Mouse (Mus musculus): ENCODE data around the gene Pard3. TPM values are rescaled to one million over a fixed set of nuclear protein-coding genes. Genes with fewer than 3 reads are reported as not detected.

Pard3 gene
- total and polyA plus RNA-seq, 3 experiments: 0.51 to 1.3 (median 0.94) TPM

GRCm38 (mm10) chr8:127423021-127423420, 359.3 kb downstream of the Pard3 start:
- DNase-seq (ENCODE audit: extremely low read depth): no peak
- dilution Hi-C loops (cut with MboI; ENCODE audit: extremely low pct_ligation_motif_present, extremely low pct_unique_long_range_greater_than_20kb, low sequenced_read_pairs) (no loop called here), in situ Hi-C loops (cut with MboI; ENCODE audit: low pct_ligation_motif_present, low pct_unique_long_range_greater_than_20kb, low sequenced_read_pairs) (loop anchor here (25.0 kb wide), 1 partner anchor 236 kb away; no protein-coding TSS in a partner anchor)
- Histone ChIP-seq H3K4me1 (ENCODE audit: control insufficient read depth in 1 of 2, insufficient read depth in 2 of 2) (peaks cover 5 to 19% of the 10 kb centered on the region in 2 experiments), H3K4me2 (ENCODE audit: insufficient read depth, low read depth, poor library complexity, severe bottlenecking) (no peak overlapping the region), H3K9ac (ENCODE audit: insufficient read depth, low read depth) (no peak overlapping the region), H3K79me2 (replicated peaks; ENCODE audit: control insufficient read depth, extremely low read depth, insufficient read depth, poor library complexity, severe bottlenecking) (no peaks in the 10 kb centered on the region), H3K9me3 (replicated peaks; ENCODE audit: low read length) (no peaks in the 10 kb centered on the region), H3K27me3 (replicated peaks) (no peaks in the 10 kb centered on the region), H3K27ac (ENCODE audit: insufficient read depth, low read depth) (no peak overlapping the region), H3K4me3 (replicated peaks in 1 of 3; ENCODE audit: low read depth in 2 of 3, low read length in 2 of 3, poor library complexity in 1 of 3) (no peak overlapping the region), H3K36me3 (replicated peaks in 1 of 2; ENCODE audit: control insufficient read depth in 1 of 2, insufficient read depth in 1 of 2, low read length in 1 of 2) (no peaks in the 10 kb centered on the region)
- TF ChIP-seq RAD21 (IDR thresholded peaks at IDR 0.05; ENCODE audit: low read depth, low read length) (no peak), CHD1 (IDR thresholded peaks at IDR 0.05; ENCODE audit: low read depth, low read length) (no peak), MAFK (IDR thresholded peaks at IDR 0.05; ENCODE audit: insufficient replicate concordance, low read length) (no peak)

- Histone ChIP-seq H3K27me3 (replicated peaks) (no peaks in the 10 kb centered on the region), H3K4me2 (ENCODE audit: insufficient read depth, low read depth, poor library complexity, severe bottlenecking) (no peak overlapping the region), H3K79me2 (replicated peaks; ENCODE audit: control insufficient read depth, extremely low read depth, insufficient read depth, poor library complexity, severe bottlenecking) (no peaks in the 10 kb centered on the region), H3K4me3 (replicated peaks in 1 of 3; ENCODE audit: low read depth in 2 of 3, low read length in 2 of 3, poor library complexity in 1 of 3) (no peak overlapping the region), H3K27ac (ENCODE audit: insufficient read depth, low read depth) (no peak overlapping the region), H3K9ac (ENCODE audit: insufficient read depth, low read depth) (no peak overlapping the region), H3K9me3 (replicated peaks; ENCODE audit: low read length) (no peaks in the 10 kb centered on the region), H3K36me3 (replicated peaks in 1 of 2; ENCODE audit: control insufficient read depth in 1 of 2, insufficient read depth in 1 of 2, low read length in 1 of 2) (no peaks in the 10 kb centered on the region), H3K4me1 (ENCODE audit: control insufficient read depth in 1 of 2, insufficient read depth in 2 of 2) (peaks cover 5 to 24% of the 10 kb centered on the region in 2 experiments)
- DNase-seq (ENCODE audit: extremely low read depth): no peak
- in situ Hi-C loops (cut with MboI; ENCODE audit: low pct_ligation_motif_present, low pct_unique_long_range_greater_than_20kb, low sequenced_read_pairs) (loop anchor here (25.0 kb wide), 1 partner anchor 237 kb away; no protein-coding TSS in a partner anchor), dilution Hi-C loops (cut with MboI; ENCODE audit: extremely low pct_ligation_motif_present, extremely low pct_unique_long_range_greater_than_20kb, low sequenced_read_pairs) (no loop called here)
- no peak for TF ChIP-seq ZC3H11A (IDR thresholded peaks at IDR 0.05; ENCODE audit: low read depth, low read length)
- TF ChIP-seq IRF4 (IDR thresholded peaks at IDR 0.05; ENCODE audit: low read depth, low read length): no peak
- no peak for TF ChIP-seq ZNF384 (IDR thresholded peaks at IDR 0.05; ENCODE audit: low read depth, low read length)
- TF ChIP-seq NRF1 (IDR thresholded peaks at IDR 0.05; ENCODE audit: low read depth, low read length): no peak
- no peak for TF ChIP-seq POLR2AphosphoS2 (IDR thresholded peaks at IDR 0.05; ENCODE audit: low read depth, low read length)
- TF ChIP-seq ETS1 (conservative IDR thresholded peaks at IDR 0.05; ENCODE audit: low read depth, low read length): no peak
- TF ChIP-seq MAFK (IDR thresholded peaks at IDR 0.05; ENCODE audit: insufficient replicate concordance, low read length): no peak
- TF ChIP-seq MXI1 (IDR thresholded peaks at IDR 0.05; ENCODE audit: low read depth, low read length): no peak
- TF ChIP-seq CTCF (conservative IDR thresholded peaks at IDR 0.05 in 1 of 2, IDR thresholded peaks at IDR 0.05 in 1 of 2; ENCODE audit: low read depth in 2 of 2, low read length in 2 of 2): no peak
- TF ChIP-seq GABPA (IDR thresholded peaks at IDR 0.05; ENCODE audit: insufficient replicate concordance, low read depth, low read length): no peak
- no peak for TF ChIP-seq E2F4 (IDR thresholded peaks at IDR 0.05; ENCODE audit: insufficient replicate concordance, low read depth, low read length)
- no peak for TF ChIP-seq RAD21 (IDR thresholded peaks at IDR 0.05; ENCODE audit: low read depth, low read length)
- no peak for TF ChIP-seq HCFC1 (IDR thresholded peaks at IDR 0.05; ENCODE audit: low read depth, low read length)
- TF ChIP-seq SMC3 (IDR thresholded peaks at IDR 0.05; ENCODE audit: low read depth, low read length): no peak
- no peak for TF ChIP-seq MAZ (IDR thresholded peaks at IDR 0.05; ENCODE audit: low read depth, low read length)
- TF ChIP-seq ZKSCAN1 (IDR thresholded peaks at IDR 0.05; ENCODE audit: borderline replicate concordance, low read depth, low read length): no peak
- no peak for TF ChIP-seq MEF2A (IDR thresholded peaks at IDR 0.05; ENCODE audit: borderline replicate concordance, low read depth, low read length)
- no peak for TF ChIP-seq USF2 (conservative IDR thresholded peaks at IDR 0.05; ENCODE audit: low read depth, low read length)
- TF ChIP-seq CHD1 (IDR thresholded peaks at IDR 0.05; ENCODE audit: low read depth, low read length): no peak
These were observed 360.7 kb downstream of the Pard3 start for GRCm38 (mm10) chr8:127424211-127424916.
